ENCODE assay signal across 9 mouse cellular contexts in genomic region chr17:43629496-43630426, GRCm38 (mm10). TPM values are rescaled to one million over a fixed set of nuclear protein-coding genes. Genes with fewer than 3 reads are reported as not detected.
A peak's percentile ranks its signal among the peaks of the same experiment; 100 is the strongest.
DNase-seq lines count a peak whose midpoint lies in the region; ATAC-seq lines count a peak whose summit lies in the region.
"Had no signal": no experiment of that assay in that cellular context is flagged by ENCODE, and none has a peak within 500 bp of the region (broad histone marks: within the 10 kb centered on the region; RNA-seq: fewer than 3 reads in every experiment).

TSS of gene Tdrd6 (minus strand) at chr17:43630299.

- 4% methylated on average over 77 of the region's 83 CpGs for WGBS in heart, embryonic 11.5 days (ENCODE audit: insufficient replicate concordance)
- WGBS in hindbrain, embryonic 12.5 days, result 2% methylated on average over 74 of the region's 83 CpGs
- WGBS in midbrain, embryonic 11.5 days, result 4% methylated on average over 83 of the region's 83 CpGs

- DNase-seq in heart, postnatal 36 days, result no peak
- peak; percentile 9 for DNase-seq in urinary bladder, postnatal 14 days (ENCODE audit: low spot score)
- no peak for DNase-seq in urinary bladder, adult 18-20 months (ENCODE audit: low spot score in 2 of 2)
- DNase-seq in midbrain, embryonic 11.5 days (ENCODE audit: low spot score, missing footprints), result peak; percentile 93
- no peak for DNase-seq in thymus, postnatal 14 days
- no peak for DNase-seq in c-Kit-positive CD71-positive TER-119-positive erythroid progenitor cells, embryonic 14.5 days (ENCODE audit: low spot score)

- H3K36me3 ChIP-seq in heart, embryonic 11.5 days (ENCODE audit: control insufficient read depth, insufficient read depth, low read length), result no peaks in the 10 kb centered on the region
- H3K36me3 ChIP-seq in hindbrain, embryonic 12.5 days, result no peaks in the 10 kb centered on the region
- no peaks in the 10 kb centered on the region for H3K36me3 ChIP-seq in midbrain, embryonic 11.5 days (ENCODE audit: control insufficient read depth, insufficient read depth, low read length)

- H3K4me3 ChIP-seq in heart, embryonic 11.5 days (ENCODE audit: low read depth, low read length), result peak within 1 kb of the TSS; percentile 49
- H3K4me3 ChIP-seq in hindbrain, embryonic 12.5 days, result peak within 1 kb of the TSS; percentile 42
- peak within 1 kb of the TSS; percentile 37 for H3K4me3 ChIP-seq in midbrain, embryonic 11.5 days (ENCODE audit: low read depth, low read length)

- H3K4me1 ChIP-seq in heart, embryonic 11.5 days (ENCODE audit: control insufficient read depth, insufficient read depth, low read length), result peaks cover 16% of the 10 kb centered on the region
- H3K4me1 ChIP-seq in hindbrain, embryonic 12.5 days, result peaks cover 13% of the 10 kb centered on the region
- H3K4me1 ChIP-seq in midbrain, embryonic 11.5 days (ENCODE audit: control insufficient read depth, insufficient read depth, low read length), result peaks cover 10% of the 10 kb centered on the region

- intact Hi-C loops in heart, postnatal 36 days (cut with DNase I), result no loop called here

- peaks cover 39% of the 10 kb centered on the region for H3K27me3 ChIP-seq in heart, embryonic 11.5 days (ENCODE audit: control insufficient read depth, insufficient read depth, low read length)
- H3K27me3 ChIP-seq in hindbrain, embryonic 12.5 days, result peaks cover 41% of the 10 kb centered on the region
- peaks cover 27% of the 10 kb centered on the region for H3K27me3 ChIP-seq in midbrain, embryonic 11.5 days (ENCODE audit: control insufficient read depth, insufficient read depth, low read length)

- H3K9me3 ChIP-seq in heart, embryonic 11.5 days (replicated peaks; ENCODE audit: control insufficient read depth, low read length), result no peaks in the 10 kb centered on the region
- H3K9me3 ChIP-seq in hindbrain, embryonic 12.5 days (replicated peaks), result no peaks in the 10 kb centered on the region
- no peaks in the 10 kb centered on the region; the same call in 1 of the 2 replicates for H3K9me3 ChIP-seq in midbrain, embryonic 11.5 days (ENCODE audit: control insufficient read depth, low read length)

- H3K4me2 ChIP-seq in heart, embryonic 11.5 days, result peak within 1 kb of the TSS; percentile 81
- peak within 1 kb of the TSS; percentile 76 for H3K4me2 ChIP-seq in hindbrain, embryonic 12.5 days (replicated peaks)
- peak within 1 kb of the TSS; percentile 76 for H3K4me2 ChIP-seq in midbrain, embryonic 11.5 days

- H3K9ac ChIP-seq in heart, embryonic 11.5 days (ENCODE audit: low read depth, low read length), result peak within 1 kb of the TSS; percentile 28; the same call in 1 of the 2 replicates
- peak within 1 kb of the TSS; percentile 32 for H3K9ac ChIP-seq in hindbrain, embryonic 12.5 days
- H3K9ac ChIP-seq in midbrain, embryonic 11.5 days (ENCODE audit: low read length), result peak within 1 kb of the TSS; percentile 44

- H3K27ac ChIP-seq in heart, embryonic 11.5 days (ENCODE audit: low read depth, low read length), result no peak within 1 kb of the TSS
- no peak within 1 kb of the TSS for H3K27ac ChIP-seq in hindbrain, embryonic 12.5 days
- no peak within 1 kb of the TSS for H3K27ac ChIP-seq in midbrain, embryonic 11.5 days (ENCODE audit: low read depth, low read length)

- ATAC-seq in heart, embryonic 11.5 days (replicated peaks; ENCODE audit: insufficient number of reproducible peaks, low FRiP score, low TSS enrichment), result peak; percentile 46; the same call in 1 of the 2 replicates
- peak; percentile 59 for ATAC-seq in hindbrain, embryonic 12.5 days (ENCODE audit: low FRiP score)
- ATAC-seq in midbrain, embryonic 11.5 days (ENCODE audit: low FRiP score), result peak; percentile 76

RNA-seq across cellular contexts. Expression of gene Tdrd6, which starts in this region (rescaled TPM):
- polyA plus RNA-seq in heart, embryonic 11.5 days (2014; fragmentation: Nextera tagmentation; extraction: Ambion mirVana), result 0.03 TPM in 1 of 2 replicates, not detected in the other
- total RNA-seq in heart, postnatal 36 days (2021), result not detected
- polyA plus RNA-seq in hindbrain, embryonic 12.5 days (2016; fragmentation: Nextera tagmentation; extraction: Ambion mirVana), result 0.05 and 0.47 TPM in 2 replicates
- polyA plus RNA-seq in midbrain, embryonic 11.5 days (2014; fragmentation: Nextera tagmentation; extraction: Ambion mirVana), result not detected in 2 replicates
- total RNA-seq: hematopoietic stem cell, adult 5-6 weeks had no signal

Comparison
In these comparisons a context has a peak if more than half of its experiments do, and no peak if none do; other contexts are left out.
1. Peak in ATAC-seq, H3K4me3 ChIP-seq, H3K9ac ChIP-seq and H3K4me2 ChIP-seq in heart, embryonic 11.5 days; RNA of the gene not detected or under 1 TPM.
2. Peak in ATAC-seq, H3K4me3 ChIP-seq, H3K9ac ChIP-seq and H3K4me2 ChIP-seq in hindbrain, embryonic 12.5 days; RNA of the gene not detected or under 1 TPM.
3. Peak in DNase-seq, ATAC-seq, H3K4me3 ChIP-seq, H3K9ac ChIP-seq and H3K4me2 ChIP-seq in midbrain, embryonic 11.5 days; RNA of the gene not detected or under 1 TPM.